Mouse (Mus musculus): ENCODE measurements around the gene Hist1h2ad.
"Not testable (repeated sequence)": the region's sequence is repeated elsewhere in the genome, so short reads cannot be mapped to it uniquely, and the experiment has no call there.

The Hist1h2ad gene

DNA sequence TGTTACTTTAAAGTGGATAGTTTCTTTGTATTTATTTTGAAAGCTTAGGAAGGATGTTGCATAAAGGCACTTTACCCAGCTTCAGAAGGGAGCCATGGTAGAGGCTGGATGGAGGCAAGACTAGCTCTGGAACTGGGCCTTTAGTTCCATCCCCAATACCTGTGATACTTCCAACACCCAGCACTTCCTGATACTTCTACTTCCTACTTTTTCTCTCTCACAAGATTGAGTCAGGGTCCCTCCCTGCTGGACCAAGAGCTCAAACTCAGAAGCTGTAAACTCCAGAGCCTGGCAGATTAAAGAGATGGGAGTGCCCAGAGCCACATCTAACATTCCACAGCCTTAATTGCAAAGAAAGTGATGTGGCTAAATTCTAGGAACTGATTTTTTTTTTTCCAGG lies 10.2 kb downstream of the Hist1h2ad start:
- DNase-seq (ENCODE audit: low spot score in 2 of 2) = no peak

DNA sequence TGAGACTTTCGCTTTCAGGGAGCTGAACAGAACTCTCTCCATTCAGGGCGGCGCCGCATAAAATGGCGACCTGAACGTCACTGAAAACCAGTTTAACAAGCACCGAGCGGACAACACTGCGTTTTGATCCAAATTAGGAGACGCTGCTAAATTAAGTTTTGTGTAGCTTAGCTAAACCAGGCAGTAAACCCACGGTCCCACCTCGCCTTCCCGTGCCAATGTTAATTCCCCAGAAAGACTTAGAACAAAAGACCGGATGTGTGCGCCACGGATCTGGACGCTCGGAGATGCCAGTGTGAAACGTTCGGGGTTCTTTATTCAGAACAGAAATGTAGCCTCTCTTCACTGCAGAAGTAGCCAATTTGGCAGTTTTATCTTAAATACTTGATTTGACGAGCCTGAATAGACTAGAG lies 10.9 kb downstream of the Hist1h2ad start:
- peak; percentile 78 to 79 for DNase-seq (ENCODE audit: low spot score in 2 of 2)

DNA sequence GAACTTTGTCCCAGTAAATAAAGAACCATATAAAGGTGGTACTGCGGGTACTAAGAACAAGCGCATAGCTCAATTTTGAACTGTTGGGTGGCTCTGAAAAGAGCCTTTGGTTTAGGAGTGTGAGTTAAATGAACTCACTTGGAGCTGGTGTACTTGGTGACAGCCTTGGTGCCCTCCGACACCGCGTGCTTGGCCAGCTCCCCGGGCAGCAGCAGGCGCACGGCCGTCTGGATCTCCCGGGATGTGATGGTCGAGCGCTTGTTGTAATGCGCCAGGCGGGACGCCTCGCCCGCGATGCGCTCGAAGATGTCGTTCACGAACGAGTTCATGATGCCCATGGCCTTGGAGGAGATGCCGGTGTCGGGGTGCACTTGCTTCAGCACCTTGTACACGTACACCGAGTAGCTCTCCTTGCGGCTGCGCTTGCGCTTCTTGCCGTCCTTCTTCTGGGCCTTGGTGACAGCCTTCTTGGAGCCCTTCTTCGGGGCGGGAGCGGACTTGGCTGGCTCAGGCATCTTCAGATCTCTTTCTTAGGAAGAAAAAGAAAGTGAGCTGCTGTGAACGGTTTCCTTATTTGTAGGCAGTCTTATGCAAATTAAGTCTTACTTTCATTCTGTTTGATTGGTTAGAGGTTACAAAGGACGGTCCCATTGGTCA lies 11.4 kb downstream of the Hist1h2ad start:
- DNase-seq (ENCODE audit: low spot score in 2 of 2) = peak in 1 of 2 experiments; percentile 72

DNA sequence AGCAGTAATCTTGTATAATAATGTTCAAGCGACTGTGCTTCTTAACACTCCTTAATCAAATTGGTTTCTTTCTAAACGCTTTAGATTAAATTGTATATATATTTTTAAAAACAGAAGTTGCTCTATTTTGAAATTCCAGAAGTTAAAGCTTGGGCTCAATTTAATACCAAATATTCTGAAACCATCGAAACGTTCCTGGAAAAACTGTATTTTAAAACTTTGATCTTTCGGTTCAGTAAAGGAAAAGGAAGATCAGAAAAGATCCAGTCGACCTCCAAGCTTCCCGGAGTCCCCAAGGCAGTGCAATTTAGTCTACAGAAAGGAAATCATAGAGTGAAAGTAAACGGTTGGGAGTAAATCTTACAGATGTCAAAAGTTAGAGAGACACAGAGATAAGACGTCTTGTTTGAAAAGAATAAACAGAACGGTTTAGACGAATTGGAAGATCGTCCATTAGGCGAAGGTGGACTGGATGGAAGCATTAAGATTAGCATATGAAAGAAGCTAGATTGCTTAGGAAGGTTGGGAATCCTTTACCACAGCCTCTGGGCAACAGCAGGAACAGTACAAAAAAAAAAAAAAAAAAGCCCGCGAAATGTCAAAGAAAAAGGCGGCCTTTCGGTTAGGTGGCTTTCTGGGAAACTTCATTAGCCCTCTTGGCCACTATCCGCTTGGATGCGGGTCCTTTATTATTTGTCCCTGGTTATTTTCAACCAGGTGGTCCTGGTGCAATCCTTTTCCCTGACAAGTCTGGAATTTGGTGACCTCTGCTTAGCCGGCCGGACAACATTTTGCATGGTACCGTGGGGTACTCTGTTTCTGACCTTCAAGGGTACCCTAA lies 12.1 kb downstream of the Hist1h2ad start:
- no peak for DNase-seq (ENCODE audit: low spot score in 2 of 2)

DNA sequence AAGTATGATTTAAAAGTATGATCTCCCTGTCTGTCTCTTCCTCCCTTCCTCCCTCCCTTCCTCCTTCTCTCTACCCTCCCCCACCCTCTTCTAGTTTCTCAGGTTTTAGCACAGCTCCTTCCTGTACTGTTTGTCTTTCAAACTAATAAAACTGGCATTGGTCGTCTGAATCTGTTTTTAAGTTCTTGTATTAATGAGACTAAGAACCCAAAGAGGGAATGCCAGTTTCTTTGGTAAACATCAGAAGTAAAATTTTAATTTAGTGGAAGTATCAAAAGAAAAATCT lies 12.7 kb downstream of the Hist1h2ad start:
- no peak for DNase-seq (ENCODE audit: low spot score in 2 of 2)

DNA sequence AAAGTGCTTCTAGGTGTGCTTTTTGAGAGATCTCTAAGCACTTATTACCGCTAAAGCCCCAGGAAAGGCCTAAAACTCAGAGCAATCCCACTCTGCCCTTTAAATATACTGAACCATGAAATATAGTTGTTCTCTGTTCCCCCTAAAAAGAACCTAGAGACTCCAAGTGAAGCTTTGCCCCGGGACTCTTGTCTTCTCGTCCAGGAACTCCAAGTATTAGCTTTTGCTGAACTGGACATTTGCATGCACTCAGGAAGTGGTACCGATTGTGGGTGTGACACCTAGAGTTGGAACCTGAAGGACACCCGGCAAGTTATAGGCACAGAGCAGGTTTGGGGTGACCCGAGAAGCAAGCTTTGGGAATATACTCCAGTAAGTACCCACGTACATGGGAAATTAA lies 17.0 kb downstream of the Hist1h2ad start:
- no peak for DNase-seq (ENCODE audit: low spot score in 2 of 2)

DNA sequence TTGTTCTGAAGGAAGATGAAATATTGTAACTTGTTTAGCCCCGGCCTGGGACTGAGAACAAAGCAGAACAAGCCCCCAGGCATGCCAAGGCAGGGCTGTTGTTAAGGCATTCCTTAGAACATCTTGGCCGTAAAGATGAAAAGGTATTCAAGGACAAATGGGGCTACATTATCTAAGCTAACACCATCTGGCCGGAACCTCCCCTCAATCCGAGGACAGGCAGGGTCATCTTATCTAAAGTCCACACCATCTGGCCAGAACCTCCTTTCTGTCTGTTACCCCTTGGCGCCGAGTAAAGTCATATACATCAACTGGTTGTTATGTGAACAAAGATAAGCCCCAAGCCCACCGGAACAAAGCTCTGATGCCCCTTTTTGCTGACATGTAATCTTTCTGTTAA lies 17.7 kb downstream of the Hist1h2ad start:
- DNase-seq (ENCODE audit: low spot score in 2 of 2) = not testable (repeated sequence)

DNA sequence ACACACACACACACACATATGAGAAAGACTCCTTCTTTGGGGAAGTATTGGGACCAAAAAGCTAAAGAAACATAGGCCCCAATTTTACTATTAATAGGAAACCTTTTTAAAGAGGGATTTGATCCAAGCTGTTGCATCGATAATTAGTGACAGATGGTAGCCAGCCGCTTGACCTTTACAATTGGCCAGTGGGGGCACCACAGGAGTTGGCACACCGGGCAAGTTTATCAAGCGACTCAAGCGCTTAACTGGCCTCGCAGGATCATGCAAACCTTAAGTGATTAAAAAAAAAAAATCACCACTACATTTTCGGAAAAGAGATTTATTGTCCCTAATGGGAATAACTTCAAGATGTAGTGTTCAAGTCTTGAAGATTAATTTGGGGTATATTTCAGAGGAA lies 18.4 kb downstream of the Hist1h2ad start:
- DNase-seq (ENCODE audit: low spot score in 2 of 2) = no peak

DNA sequence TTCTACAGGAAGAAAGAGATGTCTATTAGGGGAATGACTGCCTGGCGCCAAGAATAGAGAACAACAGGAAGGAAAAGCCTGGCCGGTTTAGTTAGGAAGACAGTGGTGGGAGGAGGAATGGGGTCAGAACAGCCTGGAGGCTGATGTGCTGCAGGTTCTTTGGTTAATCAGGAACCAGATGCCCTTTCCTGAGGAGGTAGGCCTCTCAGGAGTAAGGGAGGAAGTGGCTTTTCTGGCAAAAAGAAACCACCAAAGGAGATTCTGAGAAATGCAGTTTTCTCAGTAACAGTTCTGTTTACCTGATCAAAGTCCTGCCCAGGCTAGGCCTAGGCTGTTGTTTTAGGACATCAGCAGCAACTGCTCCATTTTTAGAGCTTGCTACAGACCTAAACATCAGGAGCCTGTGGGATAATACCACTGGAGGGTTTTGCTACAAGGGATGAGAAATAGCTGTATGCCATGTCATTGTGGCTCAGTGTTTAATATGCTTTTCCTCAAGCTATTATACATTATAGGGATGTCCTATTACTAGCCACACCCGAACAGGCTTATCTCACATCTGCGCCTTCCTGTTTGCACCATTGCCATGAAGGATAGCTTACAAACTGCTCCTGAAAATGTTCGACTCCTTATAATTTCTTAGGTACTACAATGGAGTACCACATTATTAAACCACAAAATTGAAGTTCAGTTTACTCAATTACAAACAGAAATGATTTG lies 19.0 kb downstream of the Hist1h2ad start:
- no peak for DNase-seq (ENCODE audit: low spot score in 2 of 2)

DNA sequence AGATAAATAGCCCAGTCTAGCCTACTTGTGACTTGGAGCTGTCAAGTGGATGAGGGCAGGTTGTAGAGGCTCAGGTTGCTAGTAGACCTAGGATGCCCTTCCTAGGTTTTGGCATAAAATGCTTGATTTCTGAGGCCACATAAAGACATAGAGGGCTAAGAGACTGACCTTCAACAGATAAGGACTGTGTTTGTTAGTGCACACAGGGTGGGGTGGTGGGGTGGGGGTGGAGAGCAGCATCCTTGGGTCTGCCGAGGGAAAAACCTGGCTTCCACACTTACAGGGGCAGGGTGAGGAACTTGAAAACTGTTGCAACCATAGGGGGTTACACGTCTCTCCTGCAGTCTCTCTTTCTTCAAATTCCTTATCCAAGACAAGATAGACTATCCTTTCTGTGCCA lies 21.0 kb downstream of the Hist1h2ad start:
- no peak for DNase-seq (ENCODE audit: low spot score in 2 of 2)

DNA sequence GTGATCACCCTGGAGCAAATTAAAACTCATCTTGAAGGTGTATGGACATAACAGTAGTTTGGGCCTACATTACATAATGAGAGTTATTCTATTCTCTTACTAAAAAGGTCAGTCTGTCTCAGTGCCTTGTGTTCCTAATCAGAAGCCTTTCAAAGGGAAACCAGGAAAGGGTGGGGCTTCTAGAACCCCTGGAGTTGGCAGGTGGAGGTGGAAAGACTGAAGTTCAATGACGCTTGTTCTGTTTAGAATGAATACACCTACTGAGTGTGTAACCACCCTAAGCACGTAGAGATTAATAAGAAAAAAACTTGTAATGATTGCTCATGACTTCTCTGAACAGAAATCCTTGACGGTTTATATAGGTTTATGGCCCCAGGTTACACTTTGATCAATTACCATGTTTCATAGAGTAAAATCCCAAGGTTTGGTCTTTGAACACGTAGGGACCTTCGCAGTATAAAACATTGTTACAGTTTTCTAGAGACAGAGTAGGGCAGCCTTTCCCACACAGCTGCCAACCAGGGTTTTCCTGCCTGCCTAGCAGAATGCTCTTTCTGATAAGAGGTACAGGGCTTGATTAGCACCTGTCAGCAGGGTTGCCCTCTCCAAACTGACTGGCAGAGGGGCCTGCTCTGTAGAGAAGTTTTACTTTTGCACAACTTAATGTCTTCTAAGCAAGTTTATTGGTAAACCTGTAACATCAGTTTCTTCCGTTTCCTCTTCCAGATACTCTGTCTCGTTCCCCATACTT lies 21.6 kb downstream of the Hist1h2ad start:
- DNase-seq (ENCODE audit: low spot score in 2 of 2) = no peak

DNA sequence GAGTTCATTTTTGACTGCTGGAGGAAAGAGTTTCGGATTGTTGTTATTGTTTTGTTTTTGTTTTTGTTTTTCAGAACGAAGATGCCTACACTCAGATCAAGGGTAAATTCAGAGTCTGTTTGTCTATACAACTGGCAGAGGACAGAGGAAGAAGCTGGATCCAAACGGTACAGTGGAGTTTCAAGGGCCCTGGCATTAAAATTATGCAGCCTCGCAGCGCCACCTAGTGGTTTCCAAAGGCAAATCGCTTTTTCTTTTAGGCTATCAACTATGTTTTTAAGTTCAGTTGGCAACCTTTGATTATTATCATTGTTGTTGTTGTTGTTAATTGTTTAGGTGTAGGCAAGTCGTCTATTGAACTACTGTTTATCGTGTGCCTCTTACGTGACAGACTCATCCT lies 23.8 kb downstream of the Hist1h2ad start:
- DNase-seq (ENCODE audit: low spot score in 2 of 2) = peak; percentile 64 to 77

DNA sequence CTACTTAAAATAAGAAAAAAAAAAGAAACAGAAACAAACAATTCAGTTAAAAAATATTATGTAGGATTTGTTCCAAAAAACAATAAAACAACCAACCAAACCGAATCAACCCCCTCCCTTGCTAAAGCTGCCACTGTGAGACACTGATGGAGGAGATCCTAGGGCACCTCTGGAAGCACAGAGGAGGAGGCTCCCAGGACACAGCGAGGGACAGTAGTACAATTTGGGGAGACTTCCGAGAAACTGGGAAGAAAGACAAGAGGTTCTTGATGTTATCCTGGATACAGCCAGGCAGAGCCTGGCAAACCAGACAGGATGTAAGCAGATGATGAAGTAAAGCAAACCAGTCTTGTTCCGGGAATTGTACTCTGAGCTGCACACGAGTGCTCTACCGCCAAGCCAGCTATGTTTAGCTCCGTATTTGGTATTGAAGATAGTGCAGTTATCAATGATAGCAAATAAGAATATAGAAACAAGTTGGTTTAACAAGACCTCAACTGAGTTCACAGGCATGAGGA lies 29.1 kb downstream of the Hist1h2ad start:
- no peak for DNase-seq (ENCODE audit: low spot score in 2 of 2)

DNA sequence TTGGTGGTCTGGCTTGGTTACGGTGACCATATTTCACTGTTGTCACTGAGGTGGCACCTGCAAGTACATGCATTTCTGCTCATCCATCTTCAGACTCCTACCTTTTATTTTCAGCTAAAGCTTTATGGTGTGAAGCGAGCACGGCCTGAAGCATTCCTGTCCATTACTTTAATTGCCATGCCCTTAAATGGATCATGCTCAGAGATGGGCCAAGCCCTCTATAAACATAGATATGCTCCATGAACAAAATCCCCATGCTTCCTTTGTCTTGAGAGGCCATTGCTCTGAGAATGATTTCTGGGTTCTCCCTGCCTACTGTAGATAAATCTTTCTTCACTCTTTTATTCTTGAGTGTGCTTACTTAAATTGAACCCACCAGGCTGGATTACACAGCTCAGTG lies 30.3 kb downstream of the Hist1h2ad start:
- no peak for DNase-seq (ENCODE audit: low spot score in 2 of 2)

DNA sequence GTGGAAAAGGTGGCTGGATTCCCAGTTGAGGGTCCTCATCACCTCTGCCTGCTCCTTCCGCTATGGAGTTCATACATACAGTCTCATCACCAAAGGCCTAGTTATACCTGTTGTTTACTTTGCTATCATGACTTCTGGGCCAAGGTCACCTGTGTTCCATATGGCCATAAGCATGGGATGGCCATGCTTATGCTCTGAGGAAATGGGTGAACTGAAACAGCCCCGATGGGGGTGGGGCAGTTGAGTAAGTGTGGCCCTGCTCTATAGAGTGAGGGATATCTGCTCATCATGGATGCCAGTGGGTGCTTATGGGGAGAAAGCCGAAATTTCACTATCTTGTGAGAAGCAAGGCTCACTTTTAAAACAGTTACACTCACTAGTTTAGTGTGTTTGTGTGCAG lies 30.9 kb downstream of the Hist1h2ad start:
- DNase-seq (ENCODE audit: low spot score in 2 of 2) = no peak

DNA sequence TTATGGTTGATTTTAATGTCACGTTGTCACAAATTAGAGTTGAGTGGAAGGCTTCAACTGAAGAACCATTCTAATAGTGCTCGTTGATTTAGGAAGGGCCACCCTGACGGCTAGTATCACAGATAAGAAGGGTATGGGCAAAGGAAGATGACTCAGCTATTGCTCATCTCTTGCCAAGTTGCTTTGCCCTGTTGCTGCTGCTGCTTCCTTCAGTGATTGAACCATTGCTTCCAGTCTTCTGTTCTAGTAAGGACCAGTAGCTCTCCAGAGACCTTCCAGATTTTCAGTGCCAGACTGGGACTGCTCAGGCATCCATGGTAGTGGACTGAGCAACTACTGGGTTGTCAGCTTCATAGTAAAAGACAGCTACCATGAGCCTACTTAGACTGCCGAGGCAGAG lies 35.0 kb downstream of the Hist1h2ad start:
- DNase-seq (ENCODE audit: low spot score in 2 of 2) = no peak

DNA sequence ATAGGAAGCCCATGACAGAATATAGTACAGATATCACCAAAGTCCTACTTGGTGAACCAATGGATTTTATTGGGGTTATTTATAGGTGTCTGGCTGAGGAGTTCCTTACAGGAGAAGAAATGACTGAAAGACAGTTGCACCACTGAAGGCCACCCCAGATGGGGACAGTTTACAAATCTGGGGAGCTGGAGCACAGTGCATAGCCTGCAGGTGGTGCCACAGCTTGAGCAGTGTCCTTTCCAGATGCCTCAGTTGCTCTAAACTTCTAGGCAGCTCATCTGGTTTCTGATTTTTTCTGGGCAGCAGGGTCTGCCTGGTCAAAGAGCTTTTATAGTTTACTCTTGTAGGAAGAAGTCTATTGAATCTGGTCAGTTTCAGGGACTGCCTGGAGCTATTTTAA lies 35.7 kb downstream of the Hist1h2ad start:
- no peak for DNase-seq (ENCODE audit: low spot score in 2 of 2)

DNA sequence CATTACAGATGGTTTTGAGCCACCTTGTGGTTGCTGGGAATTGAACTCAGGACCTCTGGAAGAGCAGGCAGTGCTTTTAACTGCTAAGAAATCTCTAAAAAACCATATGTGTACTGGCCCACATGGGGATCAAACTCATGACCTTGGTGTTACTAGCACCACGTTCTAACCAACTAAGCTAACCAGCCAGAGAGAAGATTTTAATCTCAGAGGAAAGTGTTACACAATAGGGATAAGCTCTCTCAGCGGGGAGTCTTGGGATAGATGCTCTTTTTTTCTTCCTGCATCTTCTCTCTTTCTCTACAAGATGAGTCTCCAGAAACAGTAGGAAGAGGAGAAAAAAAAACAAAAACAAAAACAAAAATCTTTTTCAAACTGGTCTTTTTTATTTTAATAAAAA lies 36.2 kb downstream of the Hist1h2ad start:
- DNase-seq (ENCODE audit: low spot score in 2 of 2) = no peak

DNA sequence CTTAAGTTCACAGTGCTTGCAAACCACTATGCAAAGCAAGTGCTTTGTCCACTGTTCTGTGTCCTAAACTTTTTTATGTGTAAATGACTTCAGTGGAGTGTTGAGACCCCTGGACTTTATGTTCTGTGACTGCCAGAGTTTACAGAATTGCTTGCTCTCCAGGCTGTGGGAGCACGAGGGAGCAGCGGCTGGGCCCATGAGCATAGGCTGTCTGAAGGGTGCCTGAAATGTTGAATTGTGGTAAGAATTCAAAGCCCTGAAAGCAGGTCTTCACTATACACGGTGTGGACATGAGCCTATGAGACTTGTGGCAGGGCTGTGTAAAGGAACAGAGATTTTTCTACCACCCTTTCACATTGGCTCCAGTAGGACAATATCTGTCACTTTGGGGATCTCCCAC lies 37.5 kb downstream of the Hist1h2ad start:
- DNase-seq (ENCODE audit: low spot score in 2 of 2) = no peak

DNA sequence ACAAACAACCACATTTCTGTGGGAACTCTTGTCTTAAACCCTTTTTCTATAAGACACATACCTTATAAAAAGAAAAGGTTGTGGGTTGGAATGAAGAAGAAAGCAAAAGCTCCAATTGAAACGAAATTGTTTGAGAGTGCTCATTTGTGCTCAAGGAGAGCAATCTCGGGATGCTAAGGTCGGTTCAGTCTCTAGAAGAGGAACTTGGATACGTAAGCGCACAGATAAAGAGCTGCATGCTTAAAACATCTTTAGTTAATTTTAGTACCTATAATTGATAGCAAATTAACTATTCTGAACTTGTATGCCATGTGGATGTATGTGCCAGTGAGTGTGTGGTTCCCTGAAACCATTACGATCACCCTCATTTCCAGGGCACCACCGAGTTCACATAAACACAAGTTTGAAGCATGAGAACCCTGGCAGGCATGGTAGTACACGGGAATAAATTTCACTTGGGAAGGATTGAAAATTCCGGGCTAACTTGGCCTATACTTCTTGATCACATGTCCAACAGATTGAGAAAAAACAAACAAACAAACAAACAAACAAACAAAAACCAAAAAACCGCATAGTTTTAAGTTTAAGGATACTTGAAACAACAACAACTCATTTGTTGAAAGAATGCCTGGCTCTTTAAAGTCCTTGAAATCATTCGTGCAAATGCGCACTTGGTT lies 46.0 kb downstream of the Hist1h2ad start:
- no peak for DNase-seq (ENCODE audit: low spot score in 2 of 2)

DNA sequence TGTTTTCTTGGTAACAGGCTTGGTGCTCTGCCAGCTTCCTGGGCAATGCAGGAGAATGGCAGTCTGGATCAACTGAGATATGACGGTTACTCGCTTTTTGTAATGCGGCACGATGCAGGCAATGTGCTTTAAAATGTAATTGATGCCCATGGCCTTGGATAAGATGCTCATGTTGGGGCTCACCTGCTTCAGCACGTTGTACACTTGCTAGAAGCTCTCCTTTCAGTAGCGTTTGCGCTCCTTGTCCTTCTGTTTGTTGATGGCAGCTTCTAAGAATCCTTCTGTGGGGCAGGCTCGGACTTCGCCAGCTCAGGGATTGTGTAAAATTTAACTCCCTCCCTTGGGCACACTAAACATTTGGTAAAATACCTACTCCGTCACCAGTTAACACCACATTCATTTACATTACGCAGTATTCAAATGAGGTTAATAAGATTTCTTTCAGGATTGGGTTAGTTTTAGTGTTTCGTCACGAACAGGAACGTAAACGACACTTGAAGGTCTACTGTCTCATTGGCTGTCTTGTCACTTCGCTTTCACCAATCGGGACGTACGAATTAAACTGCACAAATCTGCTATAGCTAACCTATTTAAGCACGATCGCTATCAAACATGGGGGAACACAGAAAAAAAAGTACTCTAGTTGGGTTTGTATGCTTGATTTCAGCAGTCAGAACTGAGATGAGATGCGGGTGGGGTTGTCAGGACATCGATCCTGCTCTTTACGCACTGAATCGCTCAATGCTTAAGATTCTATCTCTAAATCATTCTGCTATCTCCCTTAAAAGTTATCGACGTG lies 46.8 kb downstream of the Hist1h2ad start, which contains the start of gene Hist1h2be:
Gene Hist1h2be, minus strand, starts transcription at position 392 of the 799 bp plus-strand sequence.
- DNase-seq (ENCODE audit: low spot score in 2 of 2) = peak; percentile 54 to 58
